Mouse (Mus musculus) liver, embryonic 15.5 days (tissue): ENCODE results near the gene Dmrtc1a. TPM values are rescaled to one million over a fixed set of nuclear protein-coding genes. Genes with fewer than 3 reads are reported as not detected.
A peak's percentile ranks its signal among the peaks of the same experiment; 100 is the strongest.
"Not testable (repeated sequence)": the region's sequence is repeated elsewhere in the genome, so short reads cannot be mapped to it uniquely, and the experiment has no call there.

Experiments
- ATAC-seq: fragments of 200-750 bp; cut with Nextera tagmentation; 2 replicates; pipeline ENCODE4 v1.8.0; 2017; ENCODE audit warnings: moderate number of reproducible peaks, mild to moderate bottlenecking, moderate library complexity; ENCODE audit not compliant: insufficient read depth
- H3K27ac ChIP-seq: fragments of 300-500 bp; sonication (generic); replicated peaks from 2 replicates; pipeline ENCODE4 v1.5.1; 2015; ENCODE audit warnings: mild to moderate bottlenecking, inconsistent platforms
- H3K27me3 ChIP-seq: fragments of 300-500 bp; sonication (generic); 2 replicates; pipeline ENCODE4 v1.6.1; 2015; ENCODE audit warnings: mild to moderate bottlenecking, inconsistent platforms
- H3K36me3 ChIP-seq: fragments of 300-500 bp; sonication (generic); replicated peaks from 2 replicates; pipeline ENCODE4 v1.6.1; 2015; ENCODE audit warnings: moderate library complexity, mild to moderate bottlenecking, inconsistent platforms
- H3K4me1 ChIP-seq: fragments of 300-500 bp; sonication (generic); replicated peaks from 2 replicates; pipeline ENCODE4 v1.6.1; 2015; ENCODE audit warnings: inconsistent platforms
- H3K4me2 ChIP-seq: fragments of 300-500 bp; sonication (generic); 2 replicates; pipeline ENCODE4 v1.6.1; 2015; ENCODE audit warnings: moderate library complexity, mild to moderate bottlenecking, inconsistent platforms
- H3K4me3 ChIP-seq: fragments of 300-500 bp; sonication (generic); replicated peaks from 2 replicates; pipeline ENCODE4 v1.5.1; 2015; ENCODE audit warnings: mild to moderate bottlenecking, inconsistent platforms
- H3K9ac ChIP-seq: fragments of 300-500 bp; sonication (generic); 2 replicates; pipeline ENCODE4 v1.6.1; 2015; ENCODE audit warnings: moderate library complexity, mild to moderate bottlenecking, inconsistent platforms
- H3K9me3 ChIP-seq: fragments of 300-500 bp; sonication (generic); replicated peaks from 2 replicates; pipeline ENCODE4 v1.6.1; 2016; ENCODE audit warnings: inconsistent platforms
- WGBS: fragments of 180-500 bp; shearing (Covaris S2); methylation state at CpG from one replicate; pipeline ENCODE4 v1.1.7; 2015; ENCODE audit warnings: mixed read lengths; ENCODE audit not compliant: insufficient replicate concordance; 5-methylcytosine and 5-hydroxymethylcytosine counted together
- polyA plus RNA-seq: library from polyadenylated mRNA; unstranded; fragments of >200 nt; fragmentation: Nextera tagmentation; extraction: Ambion mirVana; gene quantifications from 2 replicates; pipeline ENCODE4 v1.2.1, GENCODE M21; 2015

The Dmrtc1a gene
- not detected in 2 replicates for polyA plus RNA-seq

DNA sequence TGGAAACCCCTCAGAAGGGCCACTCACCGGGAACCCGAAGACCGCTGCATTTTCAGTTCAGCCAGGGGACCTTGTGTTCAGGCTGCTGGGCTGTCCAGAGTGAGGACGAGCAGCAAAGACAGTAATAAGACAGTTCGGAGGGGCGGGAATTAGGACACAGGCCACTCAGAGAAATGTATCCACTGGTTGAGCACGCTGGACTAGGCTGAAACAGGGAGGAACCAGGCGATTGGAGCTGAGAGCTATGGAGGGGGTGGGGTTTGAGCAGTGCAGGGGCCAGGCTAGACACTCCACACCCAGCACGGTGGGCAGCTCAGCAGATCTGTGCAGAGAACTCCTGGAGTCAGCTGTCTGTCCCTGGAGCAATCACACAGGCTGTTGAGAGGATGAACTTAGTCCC lies at the start of gene Dmrtc1a, which contains the start of gene 1700011M02Rik:
Gene Dmrtc1a (minus strand): TSS at position 101 of the 400 bp plus-strand sequence.
Gene 1700011M02Rik (plus strand): TSS at position 319 of the 400 bp plus-strand sequence.
- H3K27me3 ChIP-seq, H3K9ac ChIP-seq, H3K4me3 ChIP-seq, H3K27ac ChIP-seq, H3K9me3 ChIP-seq, H3K4me2 ChIP-seq, H3K36me3 ChIP-seq, H3K4me1 ChIP-seq, ATAC-seq: not testable (repeated sequence)
- WGBS = 69% methylated on average over 9 of the region's 9 CpGs

DNA sequence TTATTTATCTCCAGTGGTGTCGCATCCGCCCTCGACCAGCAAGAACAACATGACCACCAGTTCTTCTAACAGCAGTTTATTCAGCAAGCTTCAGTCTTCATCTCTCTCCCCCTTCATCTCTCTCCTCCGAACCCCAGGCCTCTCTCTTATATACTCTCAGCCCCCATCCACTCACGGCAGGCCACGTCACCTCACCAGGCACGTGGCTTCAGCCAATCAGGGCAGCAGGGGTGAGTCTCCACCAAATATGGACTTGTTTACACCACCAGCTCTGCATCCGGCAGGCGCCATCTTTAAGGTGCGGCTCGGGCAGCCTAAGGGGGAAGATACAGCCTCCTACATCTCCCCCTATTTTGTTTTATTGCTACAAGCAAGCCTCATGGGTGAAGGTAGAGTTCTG lies 41.6 kb upstream of the Dmrtc1a start:
- 74% methylated on average over 11 of the region's 11 CpGs for WGBS
- H3K9me3 ChIP-seq, H3K4me2 ChIP-seq, H3K4me3 ChIP-seq, H3K27ac ChIP-seq, ATAC-seq, H3K27me3 ChIP-seq, H3K4me1 ChIP-seq, H3K9ac ChIP-seq, H3K36me3 ChIP-seq: not testable (repeated sequence)

DNA sequence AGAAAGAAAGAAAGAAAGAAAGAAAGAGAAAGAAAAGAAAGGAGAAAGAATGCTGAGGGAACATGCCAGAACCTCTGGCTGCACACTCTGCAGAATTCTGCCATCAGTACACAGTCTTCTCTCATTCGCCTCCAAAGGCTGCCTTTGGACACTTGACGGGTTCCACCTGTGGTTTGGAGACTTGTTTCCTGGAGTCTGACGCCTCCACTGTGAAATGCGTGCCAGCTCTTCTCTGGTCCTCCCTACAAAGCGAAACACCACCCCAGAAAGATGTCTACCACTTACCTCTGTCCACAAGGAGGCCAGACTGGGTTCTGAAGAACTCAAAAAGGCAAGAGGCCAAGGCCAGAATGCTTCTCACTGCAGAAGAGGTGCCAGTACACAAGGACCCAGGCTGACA lies 28.3 kb upstream of the Dmrtc1a start:
- H3K27me3 ChIP-seq = peaks cover 26% of the 10 kb centered on the region
- H3K4me2 ChIP-seq = no peak overlapping the region
- WGBS = 61% methylated on average over 5 of the region's 5 CpGs
- H3K36me3 ChIP-seq = no peaks in the 10 kb centered on the region
- no peak for ATAC-seq
- no peak overlapping the region for H3K4me3 ChIP-seq
- no peak overlapping the region for H3K9ac ChIP-seq
- H3K9me3 ChIP-seq = no peaks in the 10 kb centered on the region
- H3K4me1 ChIP-seq = no peaks in the 10 kb centered on the region
- H3K27ac ChIP-seq = no peak overlapping the region

DNA sequence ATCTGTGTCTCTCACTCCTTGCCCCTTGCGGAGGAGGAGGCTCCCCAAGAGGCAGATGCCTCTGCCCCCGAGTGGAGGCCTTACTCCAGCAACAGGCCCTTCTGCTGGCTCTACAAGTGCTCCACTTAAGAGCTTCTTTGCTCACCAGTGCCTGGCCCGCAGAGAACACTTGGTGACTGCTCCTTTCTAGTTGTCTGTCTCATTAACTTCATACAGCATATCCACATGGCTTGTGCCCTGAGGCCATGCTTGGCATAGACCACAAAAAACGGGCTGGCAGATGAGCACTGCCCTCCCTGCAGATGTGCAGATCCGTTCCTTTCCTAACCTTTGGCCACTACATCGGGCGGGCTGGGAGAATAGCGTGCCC lies 25.9 kb upstream of the Dmrtc1a start:
- Histone ChIP-seq H3K4me1 (no peaks in the 10 kb centered on the region), H3K36me3 (no peaks in the 10 kb centered on the region), H3K27ac (no peak overlapping the region), H3K9ac (no peak overlapping the region), H3K27me3 (peaks cover 26% of the 10 kb centered on the region), H3K9me3 (no peaks in the 10 kb centered on the region), H3K4me3 (no peak overlapping the region), H3K4me2 (no peak overlapping the region)
- WGBS = 50% methylated on average over 8 of the region's 8 CpGs
- no peak for ATAC-seq

- Histone ChIP-seq H3K27ac (no peak overlapping the region), H3K4me2 (peak overlapping the region; percentile 50), H3K27me3 (peaks cover 26% of the 10 kb centered on the region), H3K9ac (no peak overlapping the region), H3K36me3 (no peaks in the 10 kb centered on the region), H3K4me1 (no peaks in the 10 kb centered on the region), H3K9me3 (no peaks in the 10 kb centered on the region), H3K4me3 (peak overlapping the region; percentile 39)
- WGBS = 21% methylated on average over 59 of the region's 68 CpGs
- ATAC-seq = no peak
These were observed 25.3 kb upstream of the Dmrtc1a start for GRCm38 (mm10) chrX:102933571-102934394.

GRCm38 (mm10) chrX:102932992-102933570 lies 24.6 kb upstream of the Dmrtc1a start:
- no peak for ATAC-seq
- Histone ChIP-seq H3K4me1 (no peaks in the 10 kb centered on the region), H3K9ac (no peak overlapping the region), H3K36me3 (no peaks in the 10 kb centered on the region), H3K9me3 (no peaks in the 10 kb centered on the region), H3K4me2 (peak overlapping the region; percentile 50; the same call in 1 of the 2 replicates), H3K4me3 (no peak overlapping the region), H3K27me3 (peaks cover 26% of the 10 kb centered on the region), H3K27ac (no peak overlapping the region)
- 37% methylated on average over 12 of the region's 12 CpGs for WGBS

- H3K9ac ChIP-seq, ATAC-seq, H3K4me3 ChIP-seq, H3K4me1 ChIP-seq, H3K27me3 ChIP-seq, H3K36me3 ChIP-seq, H3K27ac ChIP-seq, H3K9me3 ChIP-seq, H3K4me2 ChIP-seq: not testable (repeated sequence)
- WGBS = 65% methylated on average over 6 of the region's 6 CpGs
These were observed 19.6 kb upstream of the Dmrtc1a start, which contains the start of gene 1700018G05Rik for GRCm38 (mm10) chrX:102928072-102928471. TSS of gene 1700018G05Rik (plus strand) at chrX:102928372.

DNA sequence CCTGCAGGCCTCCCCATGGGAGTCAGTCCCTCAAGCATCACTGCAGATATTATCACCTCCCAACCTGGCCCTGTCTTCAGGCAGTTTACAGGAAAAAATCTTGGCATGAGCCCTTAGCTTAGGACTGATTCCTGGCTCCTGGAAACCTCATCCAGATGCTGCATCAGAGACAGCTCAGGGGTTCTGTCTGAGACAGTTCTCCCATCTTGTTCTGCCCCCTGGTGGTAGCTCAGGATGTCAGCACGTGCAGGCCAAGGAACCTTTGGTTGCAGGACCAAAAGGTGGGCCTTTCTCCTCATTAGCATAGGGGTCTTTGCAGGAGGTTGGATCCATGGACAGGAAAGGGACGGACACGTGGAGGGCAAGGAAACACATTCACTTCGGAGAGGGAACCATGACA lies 18.2 kb upstream of the Dmrtc1a start:
- 23% methylated on average over 4 of the region's 4 CpGs for WGBS
- H3K27ac ChIP-seq, ATAC-seq: not testable (repeated sequence)

GRCm38 (mm10) chrX:102914823-102915222 lies 6.3 kb upstream of the Dmrtc1a start:
- not testable (repeated sequence) for H3K4me2 ChIP-seq, H3K9ac ChIP-seq, H3K27ac ChIP-seq, H3K36me3 ChIP-seq, H3K27me3 ChIP-seq, ATAC-seq, H3K9me3 ChIP-seq, H3K4me3 ChIP-seq, H3K4me1 ChIP-seq
- 58% methylated on average over 1 of the region's 1 CpGs for WGBS

More for the DNA sequence above, 18.2 kb upstream of the Dmrtc1a start:
- not testable (repeated sequence) for H3K4me1 ChIP-seq, H3K27me3 ChIP-seq, H3K9me3 ChIP-seq, H3K9ac ChIP-seq, H3K36me3 ChIP-seq, H3K4me3 ChIP-seq, H3K4me2 ChIP-seq

DNA sequence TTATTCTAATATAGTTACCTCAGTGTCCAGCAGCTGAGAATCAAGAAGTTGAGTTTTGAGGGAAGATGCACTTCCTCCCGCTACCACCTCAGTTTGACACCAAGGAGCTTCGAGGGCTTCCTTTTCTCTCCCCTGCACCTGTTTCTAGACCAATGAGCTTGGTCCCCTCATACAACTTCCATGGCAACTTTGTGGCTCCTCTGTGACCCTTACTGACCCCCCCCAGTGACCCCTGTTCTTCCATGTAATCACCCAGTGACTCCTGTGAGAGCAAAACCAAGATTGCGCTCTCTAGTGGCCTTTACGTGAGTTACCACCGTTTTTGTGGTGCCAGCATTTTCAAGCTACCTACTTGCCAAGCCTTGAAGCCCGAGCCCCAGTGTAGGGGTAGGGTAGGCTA lies 40.6 kb downstream of the Dmrtc1a start, which contains the start of gene 1700031F05Rik:
Gene 1700031F05Rik (minus strand): TSS at position 101 of the 400 bp plus-strand sequence.
- Histone ChIP-seq H3K27me3 (no peaks in the 10 kb centered on the region), H3K9me3 (no peaks in the 10 kb centered on the region), H3K4me1 (no peaks in the 10 kb centered on the region), H3K4me3 (no peak within 1 kb of the TSS), H3K36me3 (no peaks in the 10 kb centered on the region), H3K4me2 (no peak within 1 kb of the TSS), H3K9ac (no peak within 1 kb of the TSS), H3K27ac (no peak within 1 kb of the TSS)
- WGBS = 81% methylated on average over 6 of the region's 6 CpGs
- ATAC-seq = no peak

DNA sequence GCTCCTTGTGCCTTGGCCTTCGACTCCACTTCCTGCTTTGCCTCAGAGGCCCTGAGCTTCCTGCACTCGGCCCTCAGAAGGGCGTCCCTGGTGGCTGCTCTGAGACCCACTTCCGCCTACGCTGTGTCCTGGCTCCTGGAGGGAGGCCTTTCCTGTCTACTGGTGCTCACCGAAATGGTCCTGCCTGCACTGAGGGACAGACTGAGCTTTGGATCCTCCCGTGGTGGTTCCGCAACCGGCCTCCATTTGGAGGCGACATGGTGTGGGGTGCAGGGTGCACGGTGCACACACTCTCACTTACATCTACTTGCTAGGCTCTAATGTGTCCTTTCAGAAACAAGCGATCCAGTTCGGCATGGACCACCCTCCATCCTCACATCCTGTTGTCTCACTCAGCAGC lies 54.0 kb downstream of the Dmrtc1a start, which contains the start of gene Dmrtc1c2:
Gene Dmrtc1c2 (minus strand): TSS at position 101 of the 400 bp plus-strand sequence.
- not testable (repeated sequence) for H3K4me3 ChIP-seq, H3K36me3 ChIP-seq, H3K9ac ChIP-seq, H3K4me1 ChIP-seq, H3K9me3 ChIP-seq, ATAC-seq, H3K4me2 ChIP-seq, H3K27me3 ChIP-seq, H3K27ac ChIP-seq
- WGBS = 87% methylated on average over 3 of the region's 13 CpGs
